Mouse (Mus musculus): ENCODE results near the gene Rnd1. TPM values are rescaled to one million over a fixed set of nuclear protein-coding genes. Genes with fewer than 3 reads are reported as not detected.

Gene Rnd1
- polyA plus RNA-seq, 1 experiment from 2014 or later, result 9.7 TPM

- Histone ChIP-seq H3K9ac (no peak overlapping the region), H3K27me3 (replicated peaks) (no peaks in the 10 kb centered on the region), H3K36me3 (no peaks in the 10 kb centered on the region), H3K4me3 (no peak overlapping the region), H3K4me1 (no peaks in the 10 kb centered on the region), H3K9me3 (no peaks in the 10 kb centered on the region), H3K4me2 (replicated peaks) (no peak overlapping the region), H3K27ac (no peak overlapping the region)
- ATAC-seq (ENCODE audit: low FRiP score, low read depth), result no peak
- 7% methylated on average over 7 of the region's 7 CpGs for WGBS
Observed at GRCm38 (mm10) chr15:98622199-98622598, 55.1 kb downstream of the Rnd1 start.

GRCm38 (mm10) chr15:98617176-98617537, 60.1 kb downstream of the Rnd1 start:
- H3K9me3 ChIP-seq, result no peaks in the 10 kb centered on the region
- H3K27ac ChIP-seq, result no peak overlapping the region
- no peak overlapping the region for H3K9ac ChIP-seq
- ATAC-seq (ENCODE audit: low FRiP score, low read depth), result 0 out of 2 replicates have a peak, but pooled peaks have one; percentile 48
- peaks cover 9% of the 10 kb centered on the region; the same call in 1 of the 2 replicates for H3K4me1 ChIP-seq
- H3K36me3 ChIP-seq, result no peaks in the 10 kb centered on the region
- H3K27me3 ChIP-seq (replicated peaks), result 0 out of 2 replicates have a peak, but pooled peaks cover 2% of the 10 kb centered on the region
- peak overlapping the region; percentile 38; the same call in 1 of the 2 replicates for H3K4me2 ChIP-seq (replicated peaks)
- no peak overlapping the region for H3K4me3 ChIP-seq
- WGBS, result 1% methylated on average over 12 of the region's 12 CpGs

- Histone ChIP-seq H3K36me3 (no peaks in the 10 kb centered on the region), H3K27ac (no peak overlapping the region), H3K4me2 (replicated peaks) (peak overlapping the region; percentile 38; the same call in 1 of the 2 replicates), H3K27me3 (replicated peaks) (0 out of 2 replicates have a peak, but pooled peaks cover 2% of the 10 kb centered on the region), H3K4me1 (peaks cover 9% of the 10 kb centered on the region; the same call in 1 of the 2 replicates), H3K9ac (no peak overlapping the region), H3K4me3 (no peak overlapping the region), H3K9me3 (no peaks in the 10 kb centered on the region)
- ATAC-seq (ENCODE audit: low FRiP score, low read depth), result 0 out of 2 replicates have a peak, but pooled peaks have one; percentile 29
- 32% methylated on average over 20 of the region's 20 CpGs for WGBS
Observed at GRCm38 (mm10) chr15:98616362-98617175, 60.7 kb downstream of the Rnd1 start.

GRCm38 (mm10) chr15:98615751-98616150, 61.5 kb downstream of the Rnd1 start:
- Histone ChIP-seq H3K9ac (no peak overlapping the region), H3K4me1 (peaks cover 9% of the 10 kb centered on the region; the same call in 1 of the 2 replicates), H3K9me3 (no peaks in the 10 kb centered on the region), H3K4me3 (no peak overlapping the region), H3K4me2 (replicated peaks) (no peak overlapping the region), H3K27me3 (replicated peaks) (0 out of 2 replicates have a peak, but pooled peaks cover 2% of the 10 kb centered on the region), H3K36me3 (no peaks in the 10 kb centered on the region), H3K27ac (no peak overlapping the region)
- ATAC-seq (ENCODE audit: low FRiP score, low read depth), result no peak
- 64% methylated on average over 6 of the region's 6 CpGs for WGBS

- Histone ChIP-seq H3K9me3 (no peaks in the 10 kb centered on the region), H3K4me1 (peaks cover 13% of the 10 kb centered on the region), H3K36me3 (no peaks in the 10 kb centered on the region), H3K4me3 (no peak overlapping the region), H3K4me2 (replicated peaks) (no peak overlapping the region), H3K27ac (no peak overlapping the region), H3K27me3 (replicated peaks) (0 out of 2 replicates have a peak, but pooled peaks cover 2% of the 10 kb centered on the region), H3K9ac (no peak overlapping the region)
- WGBS, result 54% methylated on average over 6 of the region's 6 CpGs
- no peak for ATAC-seq (ENCODE audit: low FRiP score, low read depth)
Observed at GRCm38 (mm10) chr15:98614971-98615370, 62.3 kb downstream of the Rnd1 start.

- WGBS, result 69% methylated on average over 9 of the region's 9 CpGs
- Histone ChIP-seq H3K9me3 (no peaks in the 10 kb centered on the region), H3K36me3 (no peaks in the 10 kb centered on the region), H3K9ac (no peak overlapping the region), H3K27me3 (replicated peaks) (0 out of 2 replicates have a peak, but pooled peaks cover 2% of the 10 kb centered on the region), H3K27ac (no peak overlapping the region), H3K4me2 (replicated peaks) (no peak overlapping the region), H3K4me1 (peaks cover 15% of the 10 kb centered on the region), H3K4me3 (no peak overlapping the region)
- ATAC-seq (ENCODE audit: low FRiP score, low read depth), result no peak
Observed at GRCm38 (mm10) chr15:98614551-98614950, 62.7 kb downstream of the Rnd1 start.

Other genes with a start within 250 kb of the Rnd1 start
- not detected in 2 replicates for gene Olfr282, start 246.2 kb downstream of the Rnd1 start, polyA plus RNA-seq (2016; fragmentation: Nextera tagmentation; extraction: Ambion mirVana)
- not detected in 2 replicates for gene Olfr281, start 224.9 kb downstream of the Rnd1 start, polyA plus RNA-seq (2016; fragmentation: Nextera tagmentation; extraction: Ambion mirVana)
- not detected in 2 replicates for gene OR5BS1P, start 207.6 kb downstream of the Rnd1 start, polyA plus RNA-seq (2016; fragmentation: Nextera tagmentation; extraction: Ambion mirVana)
- not detected in 2 replicates for gene Lalba, start 194.7 kb downstream of the Rnd1 start, polyA plus RNA-seq (2016; fragmentation: Nextera tagmentation; extraction: Ambion mirVana)
- not detected in 2 replicates for gene Olfr279, start 185.1 kb downstream of the Rnd1 start, polyA plus RNA-seq (2016; fragmentation: Nextera tagmentation; extraction: Ambion mirVana)
- 169 and 183 TPM in 2 replicates for gene Kansl2, start 143.2 kb downstream of the Rnd1 start, polyA plus RNA-seq (2016; fragmentation: Nextera tagmentation; extraction: Ambion mirVana)
- 65.7 and 65.8 TPM in 2 replicates for gene Ccnt1, start 106.5 kb downstream of the Rnd1 start, polyA plus RNA-seq (2016; fragmentation: Nextera tagmentation; extraction: Ambion mirVana)
- not detected in 2 replicates for gene 4930415O20Rik, start 106.5 kb downstream of the Rnd1 start, polyA plus RNA-seq (2016; fragmentation: Nextera tagmentation; extraction: Ambion mirVana)
- gene Adcy6, start 67.4 kb downstream of the Rnd1 start, polyA plus RNA-seq (2016; fragmentation: Nextera tagmentation; extraction: Ambion mirVana), result 14.5 and 16.3 TPM in 2 replicates
- 108 and 127 TPM in 2 replicates for gene Cacnb3, start 46.6 kb downstream of the Rnd1 start, polyA plus RNA-seq (2016; fragmentation: Nextera tagmentation; extraction: Ambion mirVana)
- 16.4 and 23.2 TPM in 2 replicates for gene Ddx23, start 14.6 kb downstream of the Rnd1 start, polyA plus RNA-seq (2016; fragmentation: Nextera tagmentation; extraction: Ambion mirVana)
- 2.1 and 2.3 TPM in 2 replicates for gene Ccdc65, start 30.7 kb upstream of the Rnd1 start, polyA plus RNA-seq (2016; fragmentation: Nextera tagmentation; extraction: Ambion mirVana)
- gene Fkbp11, start 50.7 kb upstream of the Rnd1 start, polyA plus RNA-seq (2016; fragmentation: Nextera tagmentation; extraction: Ambion mirVana), result 7.7 and 8.9 TPM in 2 replicates
- 69.7 and 77.4 TPM in 2 replicates for gene Arf3, start 85.8 kb upstream of the Rnd1 start, polyA plus RNA-seq (2016; fragmentation: Nextera tagmentation; extraction: Ambion mirVana)
- 0.26 and 0.53 TPM in 2 replicates for gene Wnt10b, start 100.7 kb upstream of the Rnd1 start, polyA plus RNA-seq (2016; fragmentation: Nextera tagmentation; extraction: Ambion mirVana)
- 7.5 and 12.3 TPM in 2 replicates for gene Wnt1, start 112.4 kb upstream of the Rnd1 start, polyA plus RNA-seq (2016; fragmentation: Nextera tagmentation; extraction: Ambion mirVana)
- 0.47 and 0.82 TPM in 2 replicates for gene Ddn, start 132.0 kb upstream of the Rnd1 start, polyA plus RNA-seq (2016; fragmentation: Nextera tagmentation; extraction: Ambion mirVana)
- 70.1 and 79.2 TPM in 2 replicates for gene Prkag1, start 154.1 kb upstream of the Rnd1 start, polyA plus RNA-seq (2016; fragmentation: Nextera tagmentation; extraction: Ambion mirVana)
- 10.4 and 12.3 TPM in 2 replicates for gene Kmt2d, start 193.7 kb upstream of the Rnd1 start, polyA plus RNA-seq (2016; fragmentation: Nextera tagmentation; extraction: Ambion mirVana)
- 27.8 and 27.9 TPM in 2 replicates for gene Rhebl1, start 217.1 kb upstream of the Rnd1 start, polyA plus RNA-seq (2016; fragmentation: Nextera tagmentation; extraction: Ambion mirVana)
- gene Dhh, start 221.1 kb upstream of the Rnd1 start, polyA plus RNA-seq (2016; fragmentation: Nextera tagmentation; extraction: Ambion mirVana), result 1.6 and 1.9 TPM in 2 replicates
- 35.9 and 40.0 TPM in 2 replicates for gene Lmbr1l, start 240.8 kb upstream of the Rnd1 start, polyA plus RNA-seq (2016; fragmentation: Nextera tagmentation; extraction: Ambion mirVana)